Mouse (Mus musculus) limb, embryonic 10.5 days (tissue): ENCODE data around the gene Tcf19. TPM values are rescaled to one million over a fixed set of nuclear protein-coding genes. Genes with fewer than 3 reads are reported as not detected.

Experiments
- polyA plus RNA-seq: library from polyadenylated mRNA; unstranded; fragments of >200 nt; fragmentation: Nextera tagmentation; extraction: Ambion mirVana; gene quantifications from 2 replicates; pipeline ENCODE4 v1.2.1, GENCODE M21; 2016

Tcf19 gene
- polyA plus RNA-seq, 1 experiment from 2014 or later: 52.0 TPM

Other genes with a start within 250 kb of the Tcf19 start
- not detected in 2 replicates for gene H2-Q1, start 196.4 kb downstream of the Tcf19 start, polyA plus RNA-seq
- 0.79 and 0.80 TPM in 2 replicates for gene H2-Q2, start 174.6 kb downstream of the Tcf19 start, polyA plus RNA-seq
- gene H2-Q4, start 137.2 kb downstream of the Tcf19 start, polyA plus RNA-seq: 2.2 and 3.6 TPM in 2 replicates
- gene H2-Q6, start 92.0 kb downstream of the Tcf19 start, polyA plus RNA-seq: 2.6 and 3.8 TPM in 2 replicates
- 24.7 and 28.4 TPM in 2 replicates for gene H2-Q7, start 77.7 kb downstream of the Tcf19 start, polyA plus RNA-seq
- 0.51 and 0.53 TPM in 2 replicates for gene H2-Q10, start 46.7 kb downstream of the Tcf19 start, polyA plus RNA-seq
- not detected in 2 replicates for gene Pou5f1, start 10.8 kb downstream of the Tcf19 start, polyA plus RNA-seq
- gene Cchcr1, start 276 bp upstream of the Tcf19 start, polyA plus RNA-seq: 24.9 and 25.5 TPM in 2 replicates
- gene Psors1c2, start 16.4 kb upstream of the Tcf19 start, polyA plus RNA-seq: 1.4 TPM in 2 replicates
- not detected in 2 replicates for gene Cdsn, start 35.3 kb upstream of the Tcf19 start, polyA plus RNA-seq
- gene 2300002M23Rik, start 50.6 kb upstream of the Tcf19 start, polyA plus RNA-seq: not detected in 2 replicates
- gene Sfta2, start 84.7 kb upstream of the Tcf19 start, polyA plus RNA-seq: not detected in 2 replicates
- not detected in 2 replicates for gene Gm9573, start 109.8 kb upstream of the Tcf19 start, polyA plus RNA-seq
- 0.08 and 0.24 TPM in 2 replicates for gene Mucl3, start 126.9 kb upstream of the Tcf19 start, polyA plus RNA-seq
- 21.1 and 21.5 TPM in 2 replicates for gene Vars2, start 150.8 kb upstream of the Tcf19 start, polyA plus RNA-seq
- gene Gtf2h4, start 156.9 kb upstream of the Tcf19 start, polyA plus RNA-seq: 67.0 and 72.4 TPM in 2 replicates
- gene Ddr1, start 187.8 kb upstream of the Tcf19 start, polyA plus RNA-seq: 18.3 and 21.9 TPM in 2 replicates